Mouse (Mus musculus) thymus, postnatal 0 days (tissue): ENCODE data around the gene Gnb2. TPM values are rescaled to one million over a fixed set of nuclear protein-coding genes. Genes with fewer than 3 reads are reported as not detected.
A peak's percentile ranks its signal among the peaks of the same experiment; 100 is the strongest.

Experiments
- DNase-seq: peaks from one replicate; pipeline ENCODE4 v3.0.0-alpha.2; 2015; ENCODE audit warnings: low spot score
- microRNA-seq: library from miRNA; unstranded; fragments of <30 nt; microRNA quantifications from one replicate; pipeline ENCODE4, GENCODE M21; 2016; ENCODE audit warnings: borderline number of aligned reads
- polyA plus RNA-seq: library from polyadenylated mRNA; unstranded; fragments of >200 nt; fragmentation: Nextera tagmentation; extraction: Ambion mirVana; gene quantifications from 2 replicates; pipeline ENCODE4 v1.2.1, GENCODE M21; 2015

Gene Gnb2
- polyA plus RNA-seq, 1 experiment from 2014 or later = 451 TPM

GRCm38 (mm10) chr5:137481897-137482296 lies 51.4 kb downstream of the Gnb2 start:
- DNase-seq = no peak

GRCm38 (mm10) chr5:137481138-137481537 lies 52.2 kb downstream of the Gnb2 start:
- DNase-seq = peak; percentile 51

Small RNA genes within 50 kb of the gene (microRNA-seq; reads per million reads assigned to microRNA genes)
- 1.2 reads per million for gene Mir6418

Other genes with a start within 250 kb of the Gnb2 start
- 25.9 and 26.3 TPM in 2 replicates for gene Ache, start 246.0 kb downstream of the Gnb2 start, polyA plus RNA-seq
- 16.6 and 21.0 TPM in 2 replicates for gene Ufsp1, start 238.9 kb downstream of the Gnb2 start, polyA plus RNA-seq
- 114 and 118 TPM in 2 replicates for gene Srrt, start 225.8 kb downstream of the Gnb2 start, polyA plus RNA-seq
- gene Trip6, start 219.1 kb downstream of the Gnb2 start, polyA plus RNA-seq = 17.1 and 17.4 TPM in 2 replicates
- 7.0 and 9.5 TPM in 2 replicates for gene Slc12a9, start 199.9 kb downstream of the Gnb2 start, polyA plus RNA-seq
- 6.6 and 8.0 TPM in 2 replicates for gene Ephb4, start 183.4 kb downstream of the Gnb2 start, polyA plus RNA-seq
- 0.01 and 0.08 TPM in 2 replicates for gene Zan, start 56.4 kb downstream of the Gnb2 start, polyA plus RNA-seq
- gene Pop7, start 31.0 kb downstream of the Gnb2 start, polyA plus RNA-seq = 84.6 and 90.0 TPM in 2 replicates
- gene Gigyf1, start 15.0 kb downstream of the Gnb2 start, polyA plus RNA-seq = 10.5 and 15.9 TPM in 2 replicates
- not detected in 2 replicates for gene Epo, start 268 bp downstream of the Gnb2 start, polyA plus RNA-seq
- 0.14 TPM in 1 of 2 replicates, not detected in the other for gene Actl6b, start 20.0 kb upstream of the Gnb2 start, polyA plus RNA-seq
- 0.98 and 1.2 TPM in 2 replicates for gene Tfr2, start 36.3 kb upstream of the Gnb2 start, polyA plus RNA-seq
- gene Mospd3, start 67.5 kb upstream of the Gnb2 start, polyA plus RNA-seq = 53.3 and 58.5 TPM in 2 replicates
- 18.6 and 21.1 TPM in 2 replicates for gene Pcolce, start 80.3 kb upstream of the Gnb2 start, polyA plus RNA-seq
- gene Fbxo24, start 95.5 kb upstream of the Gnb2 start, polyA plus RNA-seq = 0.05 and 0.14 TPM in 2 replicates
- 201 and 205 TPM in 2 replicates for gene Lrch4, start 95.6 kb upstream of the Gnb2 start, polyA plus RNA-seq
- 16.7 and 20.8 TPM in 2 replicates for gene Gm20605, start 95.7 kb upstream of the Gnb2 start, polyA plus RNA-seq
- gene Sap25, start 107.8 kb upstream of the Gnb2 start, polyA plus RNA-seq = 30.0 and 32.9 TPM in 2 replicates
- gene Irs3, start 112.2 kb upstream of the Gnb2 start, polyA plus RNA-seq = 0.09 TPM in 1 of 2 replicates, not detected in the other
- gene Agfg2, start 151.2 kb upstream of the Gnb2 start, polyA plus RNA-seq = 109 and 142 TPM in 2 replicates
- 7.2 and 8.8 TPM in 2 replicates for gene Nyap1, start 208.1 kb upstream of the Gnb2 start, polyA plus RNA-seq
- gene Tsc22d4, start 212.2 kb upstream of the Gnb2 start, polyA plus RNA-seq = 353 and 419 TPM in 2 replicates
- 69.4 and 69.6 TPM in 2 replicates for gene Ppp1r35, start 245.3 kb upstream of the Gnb2 start, polyA plus RNA-seq